Mouse (Mus musculus) kidney, adult 2 months (tissue): ENCODE data around the gene Prkch.
"Not testable (repeated sequence)": the region's sequence is repeated elsewhere in the genome, so short reads cannot be mapped to it uniquely, and the experiment has no call there.

ENCODE experiments used
- CTCF ChIP-seq: fragments of 200-500 bp; conservative IDR thresholded peaks from 2 replicates; pipeline ENCODE4 v1.5.1; 2011; ENCODE audit warnings: low read depth, mild to moderate bottlenecking, control low read depth, low read length, moderate library complexity, mixed read lengths; ENCODE audit not compliant: insufficient read depth, insufficient read length
- POLR2A ChIP-seq: fragments of 200-500 bp; IDR thresholded peaks from one replicate; pipeline ENCODE4 v1.6.1; 2011; ENCODE audit warnings: low read depth, low read length, control low read depth

GRCm38 (mm10) chr12:73538139-73538508, 46.5 kb upstream of the Prkch start:
- not testable (repeated sequence) for TF ChIP-seq CTCF, POLR2A
